Mouse (Mus musculus): ENCODE measurements around the gene Gm10073.
"Not testable (repeated sequence)": the region's sequence is repeated elsewhere in the genome, so short reads cannot be mapped to it uniquely, and the experiment has no call there.

Gene Gm10073

GRCm38 (mm10) chr8:106573168-106573567 lies at the start of gene Gm10073:
TSS of gene Gm10073 (minus strand) at chr8:106573461.
- DNase-seq (ENCODE audit: low spot score in 2 of 2) = not testable (repeated sequence)

- no peak for DNase-seq (ENCODE audit: low spot score in 2 of 2)
These were observed 49.8 kb upstream of the Gm10073 start for GRCm38 (mm10) chr8:106623016-106623415.

- DNase-seq (ENCODE audit: low spot score in 2 of 2) = no peak
These were observed 47.2 kb upstream of the Gm10073 start for GRCm38 (mm10) chr8:106620488-106620887.

GRCm38 (mm10) chr8:106619549-106620245 lies 46.4 kb upstream of the Gm10073 start:
- DNase-seq (ENCODE audit: low spot score in 2 of 2) = peak in 1 of 2 experiments; percentile 16

- no peak for DNase-seq (ENCODE audit: low spot score in 2 of 2)
These were observed 45.1 kb upstream of the Gm10073 start for GRCm38 (mm10) chr8:106618324-106618723.

- DNase-seq (ENCODE audit: low spot score in 2 of 2) = no peak
These were observed 44.6 kb upstream of the Gm10073 start for GRCm38 (mm10) chr8:106617865-106618264.

GRCm38 (mm10) chr8:106617196-106617595 lies 43.9 kb upstream of the Gm10073 start:
- DNase-seq (ENCODE audit: low spot score in 2 of 2) = no peak

- no peak for DNase-seq (ENCODE audit: low spot score in 2 of 2)
These were observed 43.4 kb upstream of the Gm10073 start for GRCm38 (mm10) chr8:106616679-106617078.

GRCm38 (mm10) chr8:106615661-106616299 lies 42.5 kb upstream of the Gm10073 start:
- DNase-seq (ENCODE audit: low spot score in 2 of 2) = no peak

GRCm38 (mm10) chr8:106614704-106615103 lies 41.4 kb upstream of the Gm10073 start:
- DNase-seq (ENCODE audit: low spot score in 2 of 2) = no peak

- DNase-seq (ENCODE audit: low spot score in 2 of 2) = no peak
These were observed 38.8 kb upstream of the Gm10073 start for GRCm38 (mm10) chr8:106612047-106612446.

- DNase-seq (ENCODE audit: low spot score in 2 of 2) = no peak
These were observed 37.8 kb upstream of the Gm10073 start for GRCm38 (mm10) chr8:106610958-106611640.

- DNase-seq (ENCODE audit: low spot score in 2 of 2) = no peak
These were observed 36.0 kb upstream of the Gm10073 start for GRCm38 (mm10) chr8:106609076-106609903.

GRCm38 (mm10) chr8:106608425-106608824 lies 35.2 kb upstream of the Gm10073 start:
- DNase-seq (ENCODE audit: low spot score in 2 of 2) = no peak

- not testable (repeated sequence) for DNase-seq (ENCODE audit: low spot score in 2 of 2)
These were observed 34.5 kb upstream of the Gm10073 start for GRCm38 (mm10) chr8:106607783-106608182.

GRCm38 (mm10) chr8:106606601-106607145 lies 33.4 kb upstream of the Gm10073 start:
- no peak for DNase-seq (ENCODE audit: low spot score in 2 of 2)

GRCm38 (mm10) chr8:106606121-106606520 lies 32.9 kb upstream of the Gm10073 start:
- DNase-seq (ENCODE audit: low spot score in 2 of 2) = no peak

- DNase-seq (ENCODE audit: low spot score in 2 of 2) = no peak
These were observed 32.4 kb upstream of the Gm10073 start for GRCm38 (mm10) chr8:106605657-106606056.

GRCm38 (mm10) chr8:106603933-106604332 lies 30.7 kb upstream of the Gm10073 start:
- DNase-seq (ENCODE audit: low spot score in 2 of 2) = no peak

- no peak for DNase-seq (ENCODE audit: low spot score in 2 of 2)
These were observed 30.0 kb upstream of the Gm10073 start, which contains the start of gene Cdh1 for GRCm38 (mm10) chr8:106603131-106603819. TSS of gene Cdh1 (plus strand) at chr8:106603351.

Measured in frontal cortex, postnatal 10 days (tissue).